Mouse (Mus musculus) forebrain, embryonic 16.5 days (tissue): ENCODE results near the gene Gm20388. TPM values are rescaled to one million over a fixed set of nuclear protein-coding genes. Genes with fewer than 3 reads are reported as not detected.
A peak's percentile ranks its signal among the peaks of the same experiment; 100 is the strongest.

ENCODE experiments used
- ATAC-seq: fragments of 200-750 bp; cut with Nextera tagmentation; 2 replicates; pipeline ENCODE4 v1.8.0; 2017; ENCODE audit warnings: mild to moderate bottlenecking, moderate library complexity
- H3K27ac ChIP-seq: fragments of 300-500 bp; sonication (generic); 2 replicates; pipeline ENCODE4 v1.5.1; 2014; ENCODE audit warnings: low read length, control low read depth
- H3K27me3 ChIP-seq: fragments of 300-500 bp; sonication (generic); replicated peaks from 2 replicates; pipeline ENCODE4 v1.6.1; 2014; ENCODE audit warnings: low read length; ENCODE audit not compliant: control insufficient read depth, insufficient read depth
- H3K36me3 ChIP-seq: fragments of 300-500 bp; sonication (generic); 2 replicates; pipeline ENCODE4 v1.6.1; 2014; ENCODE audit not compliant: control insufficient read depth, insufficient read depth
- H3K4me1 ChIP-seq: fragments of 300-500 bp; sonication (generic); replicated peaks from 2 replicates; pipeline ENCODE4 v1.6.1; 2014; ENCODE audit warnings: low read length; ENCODE audit not compliant: control insufficient read depth, insufficient read depth
- H3K4me2 ChIP-seq: fragments of 300-500 bp; sonication (generic); 2 replicates; pipeline ENCODE4 v1.6.1; 2014; ENCODE audit warnings: mild to moderate bottlenecking, low read length, control low read depth
- H3K4me3 ChIP-seq: fragments of 300-500 bp; sonication (generic); replicated peaks from 2 replicates; pipeline ENCODE4 v1.5.1; 2014; ENCODE audit warnings: mild to moderate bottlenecking, low read length, control low read depth
- H3K9ac ChIP-seq: fragments of 300-500 bp; sonication (generic); replicated peaks from 2 replicates; pipeline ENCODE4 v1.6.1; 2014; ENCODE audit warnings: low read depth, low read length, control low read depth
- H3K9me3 ChIP-seq: fragments of 300-500 bp; sonication (generic); 2 replicates; pipeline ENCODE4 v1.6.1; 2016; ENCODE audit warnings: low read length; ENCODE audit not compliant: control insufficient read depth
- whole genome bisulfite sequencing: fragments of 180-500 bp; shearing (Covaris S2); extraction: QIAGEN DNeasy Blood & Tissue Kit; methylation state at CpG from one replicate; pipeline ENCODE4 v1.1.7; 2014; 5-methylcytosine and 5-hydroxymethylcytosine counted together
- polyA plus RNA-seq: library from polyadenylated mRNA; unstranded; fragments of >200 nt; fragmentation: Nextera tagmentation; extraction: Ambion mirVana; gene quantifications from 2 replicates; pipeline ENCODE4 v1.2.1, GENCODE M21; 2015

The Gm20388 gene
- polyA plus RNA-seq, 1 experiment from 2014 or later: 4.7 TPM

DNA sequence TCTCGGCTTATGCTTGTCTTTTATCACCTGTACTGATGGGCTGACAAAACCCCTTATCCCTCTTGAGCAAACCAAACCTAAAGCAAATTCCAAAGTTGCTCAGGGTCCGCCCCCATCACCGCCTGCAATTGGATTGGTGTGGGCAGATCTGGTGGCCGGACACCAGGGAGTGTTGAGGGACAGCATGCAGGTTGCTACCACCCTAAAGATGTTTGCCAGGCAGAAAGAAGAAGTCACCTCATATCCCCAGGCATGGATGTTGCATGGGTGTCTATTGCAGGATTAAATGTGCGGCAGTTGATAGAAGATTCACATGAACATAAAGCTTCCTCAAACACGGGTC is 4189.0 kb downstream of the Gm20388 start:
- H3K4me2 ChIP-seq: no peak overlapping the region
- 0 out of 2 replicates have a peak overlapping the region, but pooled peaks have one; percentile 10 for H3K9ac ChIP-seq
- ATAC-seq: no peak
- no peak overlapping the region for H3K4me3 ChIP-seq
- 52% methylated on average over 6 of the region's 6 CpGs for WGBS
- H3K27me3 ChIP-seq: no peaks in the 10 kb centered on the region
- peaks cover 8% of the 10 kb centered on the region for H3K4me1 ChIP-seq
- no peaks in the 10 kb centered on the region for H3K9me3 ChIP-seq
- H3K27ac ChIP-seq: no peak overlapping the region
- no peaks in the 10 kb centered on the region for H3K36me3 ChIP-seq

DNA sequence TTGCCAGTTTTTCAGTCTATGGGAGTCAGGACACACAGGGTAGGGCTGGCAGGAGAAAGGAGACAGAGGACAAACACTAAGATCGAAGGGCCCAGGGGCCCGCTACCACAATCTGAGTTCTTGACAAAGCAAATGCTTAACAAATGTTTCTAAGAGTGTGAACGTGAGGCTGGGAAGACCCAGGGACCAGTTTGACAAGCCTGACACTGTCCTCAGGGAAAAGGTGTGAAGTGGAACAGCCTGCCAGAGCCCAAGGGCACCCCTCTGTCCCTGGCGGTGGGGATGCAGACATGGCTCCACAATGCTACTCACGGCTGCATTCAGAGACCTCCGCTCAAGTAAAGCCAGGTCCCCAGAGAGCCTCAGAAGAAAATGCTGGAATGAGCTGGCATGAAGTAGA is 4195.2 kb downstream of the Gm20388 start:
- H3K9me3 ChIP-seq: no peaks in the 10 kb centered on the region
- no peak overlapping the region for H3K27ac ChIP-seq
- ATAC-seq: no peak
- 64% methylated on average over 6 of the region's 6 CpGs for WGBS
- H3K4me3 ChIP-seq: no peak overlapping the region
- no peak overlapping the region for H3K4me2 ChIP-seq
- no peaks in the 10 kb centered on the region for H3K27me3 ChIP-seq
- no peak overlapping the region for H3K9ac ChIP-seq
- H3K36me3 ChIP-seq: no peaks in the 10 kb centered on the region
- H3K4me1 ChIP-seq: no peaks in the 10 kb centered on the region

DNA sequence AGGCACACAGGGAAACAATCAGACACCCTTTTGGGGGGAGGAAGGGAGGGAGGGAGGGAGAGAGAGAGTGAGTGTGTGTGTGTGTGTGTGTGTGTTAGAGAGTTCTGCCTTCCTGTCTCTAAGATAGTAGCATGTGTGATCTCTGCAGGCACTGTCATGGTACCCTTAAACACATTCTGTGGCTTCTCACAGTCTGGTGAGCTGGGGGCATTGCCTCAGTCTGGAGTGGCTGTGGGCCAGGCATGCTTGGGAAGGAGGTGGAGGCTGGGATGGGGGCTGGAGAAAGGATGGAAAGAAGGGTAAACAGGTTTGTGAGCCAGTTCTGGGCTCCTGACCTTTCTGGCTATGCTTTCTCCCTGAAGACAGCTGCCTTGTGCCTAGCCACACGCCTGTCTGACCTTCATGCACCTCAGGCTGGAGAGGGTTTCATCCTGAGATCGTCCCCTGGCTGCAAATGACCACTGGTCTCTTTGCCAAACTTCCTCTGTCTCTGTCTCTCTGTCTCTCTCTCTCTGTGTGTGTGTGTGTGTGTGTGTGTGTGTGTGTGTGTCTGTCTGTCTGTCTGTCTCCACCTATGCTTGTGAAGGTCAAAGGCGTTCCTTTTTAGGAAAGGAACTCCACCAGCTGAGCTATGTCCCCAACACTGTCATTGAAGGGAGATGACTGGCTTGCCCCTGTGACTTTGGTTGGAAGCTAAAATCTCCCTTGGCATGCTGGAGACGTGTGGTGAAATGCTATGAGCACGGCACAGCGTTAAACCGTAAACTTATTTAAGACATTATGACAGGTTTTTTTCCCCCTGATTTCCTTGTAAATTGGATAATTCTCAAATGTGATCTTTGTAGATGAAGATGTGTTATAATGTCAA is 4195.9 kb downstream of the Gm20388 start:
- Histone ChIP-seq H3K4me3 (no peak overlapping the region), H3K9ac (no peak overlapping the region), H3K27me3 (no peaks in the 10 kb centered on the region), H3K4me1 (no peaks in the 10 kb centered on the region), H3K27ac (no peak overlapping the region), H3K4me2 (no peak overlapping the region), H3K36me3 (no peaks in the 10 kb centered on the region), H3K9me3 (no peaks in the 10 kb centered on the region)
- WGBS: 78% methylated on average over 7 of the region's 7 CpGs
- no peak for ATAC-seq

DNA sequence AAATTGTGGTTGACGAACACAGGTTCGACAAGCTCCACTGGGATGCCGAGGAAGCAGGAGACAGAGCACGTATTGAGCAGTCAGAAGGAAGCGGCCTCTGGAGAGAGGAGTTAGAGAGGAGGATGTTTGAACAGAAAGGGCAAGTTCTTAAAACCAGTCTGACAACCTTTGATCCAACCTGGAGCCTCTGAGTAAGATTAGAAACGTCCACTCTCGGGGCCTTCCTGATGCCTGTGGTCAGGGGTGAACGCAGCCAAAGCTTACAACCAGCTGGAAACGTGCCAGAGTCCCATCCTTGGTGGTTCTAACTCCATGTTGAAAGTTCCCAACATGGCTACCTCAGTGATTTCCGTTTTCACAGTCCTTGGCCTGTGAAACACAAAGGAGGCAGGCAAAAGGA is 4202.5 kb downstream of the Gm20388 start:
- Histone ChIP-seq H3K4me2 (no peak overlapping the region), H3K9ac (no peak overlapping the region), H3K9me3 (no peaks in the 10 kb centered on the region), H3K4me1 (no peaks in the 10 kb centered on the region), H3K36me3 (no peaks in the 10 kb centered on the region), H3K27me3 (no peaks in the 10 kb centered on the region), H3K27ac (no peak overlapping the region), H3K4me3 (no peak overlapping the region)
- WGBS: 81% methylated on average over 10 of the region's 10 CpGs
- ATAC-seq: no peak

DNA sequence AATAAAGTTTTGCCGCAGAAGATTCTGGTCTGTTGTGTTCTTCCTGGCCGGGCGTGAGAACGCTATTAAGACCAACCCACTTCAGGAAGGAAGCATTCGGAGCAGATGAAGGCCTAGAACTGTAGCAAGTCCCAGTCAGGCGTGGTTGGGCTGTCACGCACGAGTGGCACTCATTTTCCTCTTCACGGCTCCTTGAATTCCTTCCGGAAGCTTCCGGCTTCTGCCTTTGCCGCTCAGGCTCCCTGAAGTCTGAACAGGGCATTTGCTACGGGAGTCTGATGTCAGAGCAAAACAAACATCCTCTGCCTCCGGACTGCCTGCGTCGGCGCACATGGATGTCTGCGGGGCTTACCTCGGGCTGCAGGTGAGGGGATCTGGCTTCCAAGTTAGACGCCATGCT is 4214.6 kb downstream of the Gm20388 start:
- Histone ChIP-seq H3K4me1 (no peaks in the 10 kb centered on the region), H3K36me3 (no peaks in the 10 kb centered on the region), H3K9me3 (peaks cover 5% of the 10 kb centered on the region; the same call in 1 of the 2 replicates), H3K27ac (no peak overlapping the region), H3K4me3 (no peak overlapping the region), H3K9ac (no peak overlapping the region), H3K4me2 (no peak overlapping the region), H3K27me3 (no peaks in the 10 kb centered on the region)
- no peak for ATAC-seq
- 96% methylated on average over 20 of the region's 20 CpGs for WGBS

DNA sequence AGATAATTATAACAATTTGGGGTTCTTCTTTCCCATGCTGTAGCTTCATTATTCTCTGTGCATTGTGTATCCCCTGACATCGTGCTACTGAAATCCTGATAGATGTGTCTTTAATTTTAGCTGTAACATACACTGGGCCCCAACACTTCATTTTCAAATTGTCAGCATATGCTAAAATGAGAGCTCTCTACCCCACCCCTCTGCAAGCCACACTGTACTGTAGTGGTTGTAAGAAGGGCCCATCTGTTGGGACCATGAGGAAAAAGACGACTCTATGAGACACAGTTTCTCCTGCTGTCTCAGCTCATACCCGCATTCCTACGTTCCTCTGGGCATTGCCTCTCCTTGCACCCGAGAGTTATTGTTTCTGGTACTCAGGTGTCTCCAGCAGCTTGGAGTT is 4226.6 kb downstream of the Gm20388 start:
- 65% methylated on average over 5 of the region's 5 CpGs for WGBS
- ATAC-seq: peak; percentile 67; the same call in 1 of the 2 replicates

DNA sequence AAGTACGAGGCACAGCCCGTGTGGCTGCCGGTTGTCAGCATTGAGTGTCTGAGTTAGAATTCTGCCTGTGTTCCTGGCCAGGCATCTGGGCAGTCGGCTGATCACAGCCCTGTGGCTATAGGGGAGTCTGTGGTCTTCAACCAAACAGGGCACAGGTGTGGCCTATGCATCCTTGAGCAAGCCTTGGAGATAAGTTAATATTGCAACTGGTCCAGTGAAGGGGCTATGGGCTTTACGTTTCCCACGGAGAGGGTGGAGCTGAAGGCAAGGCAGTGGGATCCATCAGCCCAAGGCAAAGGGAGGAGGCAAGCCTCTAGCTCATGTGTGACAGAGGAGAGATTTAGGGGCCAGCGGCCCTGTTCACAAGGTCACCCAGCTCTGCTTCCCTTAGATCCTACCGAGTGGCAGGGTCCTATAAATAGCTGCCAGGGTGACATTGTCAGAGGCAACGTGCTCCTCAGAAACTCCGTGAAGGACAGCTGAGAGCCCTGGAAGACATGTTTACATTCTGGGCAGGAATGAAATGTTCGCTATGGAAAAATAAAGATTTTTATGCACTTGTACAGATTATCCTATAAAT is 4229.7 kb downstream of the Gm20388 start:
- H3K36me3 ChIP-seq: no peaks in the 10 kb centered on the region
- no peaks in the 10 kb centered on the region for H3K9me3 ChIP-seq
- H3K4me1 ChIP-seq: peaks cover 46% of the 10 kb centered on the region
- H3K4me2 ChIP-seq: peak overlapping the region; percentile 42
- ATAC-seq: no peak
- H3K9ac ChIP-seq: no peak overlapping the region
- H3K27me3 ChIP-seq: no peaks in the 10 kb centered on the region
- no peak overlapping the region for H3K4me3 ChIP-seq
- 37% methylated on average over 11 of the region's 11 CpGs for whole genome bisulfite sequencing
- H3K27ac ChIP-seq: peak overlapping the region; percentile 73; the same call in 1 of the 2 replicates

More for the DNA sequence above, 4226.6 kb downstream of the Gm20388 start:
- H3K27me3 ChIP-seq: no peaks in the 10 kb centered on the region
- peaks cover 31% of the 10 kb centered on the region for H3K4me1 ChIP-seq
- H3K4me3 ChIP-seq: no peak overlapping the region
- H3K9ac ChIP-seq: no peak overlapping the region
- H3K4me2 ChIP-seq: no peak overlapping the region
- H3K9me3 ChIP-seq: no peaks in the 10 kb centered on the region
- no peak overlapping the region; the same call in 1 of the 2 replicates for H3K27ac ChIP-seq
- H3K36me3 ChIP-seq: no peaks in the 10 kb centered on the region

DNA sequence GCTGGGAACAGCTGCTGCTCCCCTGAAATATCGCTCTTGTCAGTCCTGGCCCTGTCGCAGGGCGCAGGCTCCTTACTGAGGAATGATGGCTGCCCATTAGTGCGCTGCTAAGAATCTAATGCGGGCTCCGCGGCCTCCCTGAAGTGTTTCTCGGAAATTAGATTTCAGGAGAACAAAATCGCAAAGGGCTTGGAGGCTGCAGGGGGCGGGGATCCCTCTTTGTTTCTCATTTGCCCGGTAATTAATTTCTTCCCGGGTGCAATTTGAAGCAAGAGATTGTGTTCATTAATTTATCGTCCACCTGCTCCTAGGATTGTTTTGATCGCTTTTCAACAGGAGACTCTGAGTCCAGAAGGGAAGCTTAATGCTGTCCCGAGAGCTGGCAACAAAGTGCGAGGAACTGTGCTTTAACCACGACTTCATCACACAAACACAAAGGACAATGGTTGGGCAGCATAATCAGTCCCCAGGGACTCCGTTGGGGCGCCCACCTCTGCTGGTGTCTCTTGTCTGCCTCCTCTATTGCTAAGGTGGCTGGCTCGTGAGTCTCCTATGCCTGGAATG is 4230.3 kb downstream of the Gm20388 start:
- ATAC-seq: peak; percentile 63
- peak overlapping the region; percentile 22; the same call in 1 of the 2 replicates for H3K9ac ChIP-seq

DNA sequence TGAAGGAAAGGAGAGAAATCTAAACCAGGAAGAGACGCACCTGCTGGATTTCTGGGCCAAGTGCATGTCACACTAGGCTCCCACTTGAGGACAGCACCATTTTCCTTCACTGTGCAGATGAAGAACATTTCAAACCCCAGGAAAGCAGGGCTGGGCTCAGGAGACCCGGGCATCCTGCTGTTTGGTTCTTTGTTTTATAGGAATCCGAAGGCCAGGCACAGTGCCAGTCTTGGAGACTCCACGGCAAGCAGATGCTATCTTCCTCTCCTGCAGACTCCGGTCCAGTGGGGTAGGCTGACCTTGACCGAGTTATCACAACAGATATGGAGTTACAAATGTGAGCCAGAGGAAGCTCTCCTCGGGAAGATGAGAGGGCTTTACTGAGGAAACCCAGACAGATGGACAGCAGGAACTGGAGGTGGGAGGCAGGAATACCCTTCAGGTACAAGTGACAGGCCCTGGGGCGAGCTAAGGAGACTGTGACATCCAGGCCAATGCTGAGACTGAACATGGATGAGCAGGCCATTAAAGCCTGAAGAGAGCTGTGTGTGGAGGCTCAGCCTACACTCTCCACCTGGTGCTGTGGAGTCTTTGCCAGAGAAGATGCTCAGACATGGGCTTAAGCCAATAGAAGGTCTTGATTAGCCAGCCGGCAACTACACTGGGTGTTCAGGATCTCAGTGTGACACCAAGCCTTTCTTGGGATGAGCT is 4231.2 kb downstream of the Gm20388 start:
- WGBS: 30% methylated on average over 9 of the region's 9 CpGs
- H3K27ac ChIP-seq: peak overlapping the region; percentile 73; the same call in 1 of the 2 replicates
- H3K4me2 ChIP-seq: no peak overlapping the region
- no peaks in the 10 kb centered on the region for H3K36me3 ChIP-seq
- no peak for ATAC-seq
- no peaks in the 10 kb centered on the region for H3K9me3 ChIP-seq
- H3K4me1 ChIP-seq: peaks cover 42% of the 10 kb centered on the region
- no peak overlapping the region for H3K9ac ChIP-seq
- no peaks in the 10 kb centered on the region for H3K27me3 ChIP-seq
- H3K4me3 ChIP-seq: no peak overlapping the region

More for the DNA sequence above, 4230.3 kb downstream of the Gm20388 start:
- peaks cover 46% of the 10 kb centered on the region for H3K4me1 ChIP-seq
- H3K27me3 ChIP-seq: no peaks in the 10 kb centered on the region
- H3K4me3 ChIP-seq: no peak overlapping the region
- H3K9me3 ChIP-seq: no peaks in the 10 kb centered on the region
- WGBS: 2% methylated on average over 20 of the region's 20 CpGs
- H3K36me3 ChIP-seq: no peaks in the 10 kb centered on the region
- H3K4me2 ChIP-seq: peak overlapping the region; percentile 42
- H3K27ac ChIP-seq: peak overlapping the region; percentile 73
